Mouse (Mus musculus): ENCODE data around the gene Hdlbp. TPM values are rescaled to one million over a fixed set of nuclear protein-coding genes. Genes with fewer than 3 reads are reported as not detected.
A peak's percentile ranks its signal among the peaks of the same experiment; 100 is the strongest.
"Not testable (repeated sequence)": the region's sequence is repeated elsewhere in the genome, so short reads cannot be mapped to it uniquely, and the experiment has no call there.

Hdlbp gene
- polyA plus RNA-seq, 1 experiment from 2014 or later = 117 TPM

- Histone ChIP-seq H3K36me3 (ENCODE audit: control insufficient read depth, insufficient read depth, low read length) (no peaks in the 10 kb centered on the region), H3K27ac (ENCODE audit: low read depth, low read length) (no peak overlapping the region), H3K27me3 (ENCODE audit: control insufficient read depth, insufficient read depth, low read length) (no peaks in the 10 kb centered on the region), H3K9me3 (ENCODE audit: control insufficient read depth, low read length) (no peaks in the 10 kb centered on the region), H3K4me3 (ENCODE audit: low read depth, low read length) (no peak overlapping the region), H3K9ac (ENCODE audit: low read depth, low read length) (no peak overlapping the region), H3K4me2 (replicated peaks; ENCODE audit: low read depth, low read length) (no peak overlapping the region), H3K4me1 (replicated peaks; ENCODE audit: control insufficient read depth, insufficient read depth, low read length) (no peaks in the 10 kb centered on the region)
- WGBS = 89% methylated on average over 3 of the region's 3 CpGs
- DNase-seq (ENCODE audit: low spot score) (no peak), ATAC-seq (ENCODE audit: low FRiP score) (no peak)
Observed at GRCm38 (mm10) chr1:93495312-93495711, 16.7 kb upstream of the Hdlbp start.

- 99% methylated on average over 2 of the region's 3 CpGs for WGBS
- not testable (repeated sequence) for DNase-seq (ENCODE audit: low spot score); H3K27me3 ChIP-seq (ENCODE audit: control insufficient read depth, insufficient read depth, low read length); H3K9me3 ChIP-seq (ENCODE audit: control insufficient read depth, low read length); H3K9ac ChIP-seq (ENCODE audit: low read depth, low read length); H3K4me1 ChIP-seq (replicated peaks; ENCODE audit: control insufficient read depth, insufficient read depth, low read length); H3K27ac ChIP-seq (ENCODE audit: low read depth, low read length); ATAC-seq (ENCODE audit: low FRiP score); H3K4me2 ChIP-seq (replicated peaks; ENCODE audit: low read depth, low read length); H3K36me3 ChIP-seq (ENCODE audit: control insufficient read depth, insufficient read depth, low read length); H3K4me3 ChIP-seq (ENCODE audit: low read depth, low read length)
Observed at GRCm38 (mm10) chr1:93486302-93486701, 7.7 kb upstream of the Hdlbp start.

GRCm38 (mm10) chr1:93479476-93480083 lies 965 bp upstream of the Hdlbp start:
- 10% methylated on average over 23 of the region's 23 CpGs for WGBS
- H3K9me3 ChIP-seq (ENCODE audit: control insufficient read depth, low read length) = no peaks in the 10 kb centered on the region
- ATAC-seq (ENCODE audit: low FRiP score) = no peak
- no peaks in the 10 kb centered on the region for H3K27me3 ChIP-seq (ENCODE audit: control insufficient read depth, insufficient read depth, low read length)
- H3K4me3 ChIP-seq (ENCODE audit: low read depth, low read length) = peak overlapping the region; percentile 87
- H3K4me2 ChIP-seq (replicated peaks; ENCODE audit: low read depth, low read length) = peak overlapping the region; percentile 65
- H3K27ac ChIP-seq (ENCODE audit: low read depth, low read length) = peak overlapping the region; percentile 79
- no peaks in the 10 kb centered on the region for H3K4me1 ChIP-seq (replicated peaks; ENCODE audit: control insufficient read depth, insufficient read depth, low read length)
- H3K9ac ChIP-seq (ENCODE audit: low read depth, low read length) = peak overlapping the region; percentile 76
- DNase-seq (ENCODE audit: low spot score) = no peak
- H3K36me3 ChIP-seq (ENCODE audit: control insufficient read depth, insufficient read depth, low read length) = no peaks in the 10 kb centered on the region

- Histone ChIP-seq H3K36me3 (ENCODE audit: control insufficient read depth, insufficient read depth, low read length) (no peaks in the 10 kb centered on the region), H3K27ac (ENCODE audit: low read depth, low read length) (peak overlapping the region; percentile 79), H3K9me3 (ENCODE audit: control insufficient read depth, low read length) (no peaks in the 10 kb centered on the region), H3K27me3 (ENCODE audit: control insufficient read depth, insufficient read depth, low read length) (no peaks in the 10 kb centered on the region), H3K4me2 (replicated peaks; ENCODE audit: low read depth, low read length) (peak overlapping the region; percentile 45), H3K4me3 (ENCODE audit: low read depth, low read length) (peak overlapping the region; percentile 87), H3K4me1 (replicated peaks; ENCODE audit: control insufficient read depth, insufficient read depth, low read length) (no peaks in the 10 kb centered on the region), H3K9ac (ENCODE audit: low read depth, low read length) (peak overlapping the region; percentile 62)
- DNase-seq (ENCODE audit: low spot score) (peak; percentile 99), ATAC-seq (ENCODE audit: low FRiP score) (peak; percentile 96)
- 1% methylated on average over 41 of the region's 41 CpGs for WGBS
Observed at GRCm38 (mm10) chr1:93477758-93478585, 643 bp downstream of the Hdlbp start.

- H3K4me2 ChIP-seq (replicated peaks; ENCODE audit: low read depth, low read length) = no peak overlapping the region
- no peak overlapping the region for H3K9ac ChIP-seq (ENCODE audit: low read depth, low read length)
- DNase-seq (ENCODE audit: low spot score) (no peak), ATAC-seq (ENCODE audit: low FRiP score) (no peak)
- H3K36me3 ChIP-seq (ENCODE audit: control insufficient read depth, insufficient read depth, low read length) = no peaks in the 10 kb centered on the region
- H3K4me1 ChIP-seq (replicated peaks; ENCODE audit: control insufficient read depth, insufficient read depth, low read length) = no peaks in the 10 kb centered on the region
- no peak overlapping the region for H3K4me3 ChIP-seq (ENCODE audit: low read depth, low read length)
- H3K27ac ChIP-seq (ENCODE audit: low read depth, low read length) = no peak overlapping the region
- no peaks in the 10 kb centered on the region for H3K9me3 ChIP-seq (ENCODE audit: control insufficient read depth, low read length)
- WGBS = 94% methylated on average over 3 of the region's 3 CpGs
- H3K27me3 ChIP-seq (ENCODE audit: control insufficient read depth, insufficient read depth, low read length) = no peaks in the 10 kb centered on the region
Observed at GRCm38 (mm10) chr1:93475694-93476093, 2.9 kb downstream of the Hdlbp start.

- Histone ChIP-seq H3K4me1 (replicated peaks; ENCODE audit: control insufficient read depth, insufficient read depth, low read length) (no peaks in the 10 kb centered on the region), H3K9me3 (ENCODE audit: control insufficient read depth, low read length) (no peaks in the 10 kb centered on the region), H3K4me2 (replicated peaks; ENCODE audit: low read depth, low read length) (no peak overlapping the region), H3K36me3 (ENCODE audit: control insufficient read depth, insufficient read depth, low read length) (no peaks in the 10 kb centered on the region), H3K27me3 (ENCODE audit: control insufficient read depth, insufficient read depth, low read length) (no peaks in the 10 kb centered on the region), H3K27ac (ENCODE audit: low read depth, low read length) (no peak overlapping the region), H3K4me3 (ENCODE audit: low read depth, low read length) (no peak overlapping the region), H3K9ac (ENCODE audit: low read depth, low read length) (no peak overlapping the region)
- ATAC-seq (ENCODE audit: low FRiP score) (no peak), DNase-seq (ENCODE audit: low spot score) (no peak)
- 92% methylated on average over 4 of the region's 4 CpGs for WGBS
Observed at GRCm38 (mm10) chr1:93468626-93469025, 10.0 kb downstream of the Hdlbp start.

GRCm38 (mm10) chr1:93465746-93466145 lies 12.9 kb downstream of the Hdlbp start:
- H3K27me3 ChIP-seq (ENCODE audit: control insufficient read depth, insufficient read depth, low read length) = no peaks in the 10 kb centered on the region
- ATAC-seq (ENCODE audit: low FRiP score) (no peak), DNase-seq (ENCODE audit: low spot score) (no peak)
- no peaks in the 10 kb centered on the region for H3K36me3 ChIP-seq (ENCODE audit: control insufficient read depth, insufficient read depth, low read length)
- H3K4me1 ChIP-seq (replicated peaks; ENCODE audit: control insufficient read depth, insufficient read depth, low read length) = no peaks in the 10 kb centered on the region
- H3K9ac ChIP-seq (ENCODE audit: low read depth, low read length) = no peak overlapping the region
- H3K9me3 ChIP-seq (ENCODE audit: control insufficient read depth, low read length) = no peaks in the 10 kb centered on the region
- no peak overlapping the region for H3K4me3 ChIP-seq (ENCODE audit: low read depth, low read length)
- H3K27ac ChIP-seq (ENCODE audit: low read depth, low read length) = no peak overlapping the region
- H3K4me2 ChIP-seq (replicated peaks; ENCODE audit: low read depth, low read length) = no peak overlapping the region

GRCm38 (mm10) chr1:93465066-93465465 lies 13.5 kb downstream of the Hdlbp start:
- no peak for ATAC-seq (ENCODE audit: low FRiP score)
- no peaks in the 10 kb centered on the region for H3K4me1 ChIP-seq (replicated peaks; ENCODE audit: control insufficient read depth, insufficient read depth, low read length)
- no peak for DNase-seq (ENCODE audit: low spot score)

GRCm38 (mm10) chr1:93459101-93459500 lies 19.5 kb downstream of the Hdlbp start:
- H3K4me2 ChIP-seq (replicated peaks; ENCODE audit: low read depth, low read length) = no peak overlapping the region
- ATAC-seq (ENCODE audit: low FRiP score) (no peak), DNase-seq (ENCODE audit: low spot score) (no peak)
- no peaks in the 10 kb centered on the region for H3K36me3 ChIP-seq (ENCODE audit: control insufficient read depth, insufficient read depth, low read length)
- H3K27ac ChIP-seq (ENCODE audit: low read depth, low read length) = no peak overlapping the region
- H3K4me1 ChIP-seq (replicated peaks; ENCODE audit: control insufficient read depth, insufficient read depth, low read length) = no peaks in the 10 kb centered on the region
- WGBS = 73% methylated on average over 3 of the region's 3 CpGs
- no peaks in the 10 kb centered on the region for H3K9me3 ChIP-seq (ENCODE audit: control insufficient read depth, low read length)
- no peaks in the 10 kb centered on the region for H3K27me3 ChIP-seq (ENCODE audit: control insufficient read depth, insufficient read depth, low read length)
- no peak overlapping the region for H3K9ac ChIP-seq (ENCODE audit: low read depth, low read length)
- H3K4me3 ChIP-seq (ENCODE audit: low read depth, low read length) = no peak overlapping the region

More at GRCm38 (mm10) chr1:93465066-93465465, 13.5 kb downstream of the Hdlbp start:
- Histone ChIP-seq H3K27me3 (ENCODE audit: control insufficient read depth, insufficient read depth, low read length) (no peaks in the 10 kb centered on the region), H3K36me3 (ENCODE audit: control insufficient read depth, insufficient read depth, low read length) (no peaks in the 10 kb centered on the region), H3K4me3 (ENCODE audit: low read depth, low read length) (no peak overlapping the region), H3K27ac (ENCODE audit: low read depth, low read length) (no peak overlapping the region), H3K9ac (ENCODE audit: low read depth, low read length) (no peak overlapping the region), H3K4me2 (replicated peaks; ENCODE audit: low read depth, low read length) (no peak overlapping the region), H3K9me3 (ENCODE audit: control insufficient read depth, low read length) (no peaks in the 10 kb centered on the region)
